Mouse (Mus musculus) heart, postnatal 0 days (tissue): ENCODE measurements around the gene Nebl.

Experiments used
- CTCF ChIP-seq: IDR thresholded peaks from 2 replicates; pipeline ENCODE4 v1.5.1; 2016; ENCODE audit warnings: antibody characterized with exemption, control low read depth, low read depth
- EP300 ChIP-seq: IDR thresholded peaks from 2 replicates; pipeline ENCODE4 v1.6.1; 2016; ENCODE audit warnings: antibody characterized with exemption, low read depth

DNA sequence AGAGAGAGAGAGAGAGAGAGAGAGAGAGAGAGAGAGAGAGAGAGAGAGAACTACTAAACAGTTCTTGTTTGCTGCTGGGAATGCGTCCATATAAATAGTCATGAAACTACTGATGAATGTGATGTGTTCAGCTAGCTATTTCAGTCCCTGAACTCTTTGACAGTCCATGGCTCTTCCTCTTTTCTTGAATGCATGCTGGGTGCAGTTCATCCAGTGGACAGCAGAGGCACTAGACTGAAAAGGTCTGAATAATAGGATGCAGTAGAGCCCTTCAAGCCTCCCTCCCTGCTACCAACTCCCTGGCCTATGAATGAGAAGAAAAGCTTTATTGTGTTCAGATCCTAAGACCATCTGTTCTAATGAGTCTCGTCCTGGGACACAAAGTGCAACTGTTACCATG lies 223.9 kb downstream of the Nebl start:
- TF ChIP-seq CTCF = peak; percentile 29; the same call in 1 of the 2 replicates
- TF ChIP-seq EP300 = no peak
